Mouse (Mus musculus): ENCODE results near the gene Txndc16. TPM values are rescaled to one million over a fixed set of nuclear protein-coding genes. Genes with fewer than 3 reads are reported as not detected.

The Txndc16 gene
- polyA plus RNA-seq, 1 experiment from 2014 or later, result 16.4 TPM

GRCm38 (mm10) chr14:45216711-45217340 is 3.3 kb downstream of the Txndc16 start:
- no peak for ATAC-seq (ENCODE audit: low FRiP score, low TSS enrichment)
- 88% methylated on average over 9 of the region's 9 CpGs for WGBS
- no peak overlapping the region for H3K9ac ChIP-seq (replicated peaks; ENCODE audit: low read length)
- no peak overlapping the region for H3K27ac ChIP-seq (ENCODE audit: low read length)
- H3K4me1 ChIP-seq (ENCODE audit: insufficient read depth, low read length), result peaks cover 6% of the 10 kb centered on the region; the same call in 1 of the 2 replicates
- H3K4me2 ChIP-seq (replicated peaks; ENCODE audit: low read depth, low read length), result no peak overlapping the region
- H3K36me3 ChIP-seq (ENCODE audit: insufficient read depth, low read length), result no peaks in the 10 kb centered on the region
- H3K9me3 ChIP-seq (ENCODE audit: low read length), result no peaks in the 10 kb centered on the region
- H3K27me3 ChIP-seq (ENCODE audit: insufficient read depth, low read length), result no peaks in the 10 kb centered on the region
- H3K4me3 ChIP-seq (ENCODE audit: low read length), result no peak overlapping the region

DNA sequence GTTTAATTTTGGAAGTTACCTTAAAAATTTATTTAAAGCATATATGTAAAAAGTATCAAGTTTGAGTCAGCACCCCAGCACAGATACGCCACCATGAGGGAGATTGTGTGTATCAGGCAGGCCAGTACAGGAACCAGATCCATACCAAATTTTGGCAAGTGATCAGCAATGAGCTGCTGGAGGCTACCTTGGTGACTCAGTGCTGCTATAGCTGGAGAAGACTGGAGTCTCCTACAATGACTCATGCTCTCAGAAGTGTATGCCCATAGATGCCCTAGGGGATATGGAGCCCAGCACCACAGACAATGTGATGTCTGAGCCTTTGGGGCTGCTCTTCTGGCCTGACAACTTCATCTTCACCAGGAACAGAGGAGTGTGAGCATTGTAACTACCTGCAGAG is 8.7 kb downstream of the Txndc16 start:
- H3K36me3 ChIP-seq (ENCODE audit: insufficient read depth, low read length), result no peaks in the 10 kb centered on the region
- no peak overlapping the region for H3K9ac ChIP-seq (replicated peaks; ENCODE audit: low read length)
- no peak for ATAC-seq (ENCODE audit: low FRiP score, low TSS enrichment)
- 93% methylated on average over 1 of the region's 1 CpGs for WGBS
- no peaks in the 10 kb centered on the region for H3K9me3 ChIP-seq (ENCODE audit: low read length)
- no peaks in the 10 kb centered on the region for H3K4me1 ChIP-seq (ENCODE audit: insufficient read depth, low read length)
- H3K4me3 ChIP-seq (ENCODE audit: low read length), result no peak overlapping the region
- H3K27ac ChIP-seq (ENCODE audit: low read length), result no peak overlapping the region
- H3K27me3 ChIP-seq (ENCODE audit: insufficient read depth, low read length), result no peaks in the 10 kb centered on the region
- H3K4me2 ChIP-seq (replicated peaks; ENCODE audit: low read depth, low read length), result no peak overlapping the region

DNA sequence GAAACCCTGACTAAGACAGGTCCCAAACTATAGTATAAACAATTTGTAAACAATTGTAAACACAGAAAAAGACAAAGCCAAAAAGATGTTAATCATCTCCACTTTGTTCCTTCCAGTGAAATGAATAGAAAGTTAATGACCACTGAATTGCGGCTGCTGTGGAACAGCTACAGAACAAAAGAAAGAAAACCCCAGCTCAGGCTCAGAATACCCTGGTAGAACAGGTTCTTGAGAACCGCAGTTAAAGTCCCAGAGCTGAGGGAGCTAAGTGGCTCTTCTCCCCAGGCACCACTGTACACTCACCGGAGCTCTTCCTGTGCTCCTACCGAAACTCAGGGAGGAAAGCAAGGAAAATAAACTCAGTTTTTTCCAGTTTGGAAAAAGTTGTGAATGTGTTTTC is 9.4 kb downstream of the Txndc16 start:
- H3K4me3 ChIP-seq (ENCODE audit: low read length), result no peak overlapping the region
- H3K4me1 ChIP-seq (ENCODE audit: insufficient read depth, low read length), result no peaks in the 10 kb centered on the region
- H3K9ac ChIP-seq (replicated peaks; ENCODE audit: low read length), result no peak overlapping the region
- ATAC-seq (ENCODE audit: low FRiP score, low TSS enrichment), result no peak
- H3K27me3 ChIP-seq (ENCODE audit: insufficient read depth, low read length), result no peaks in the 10 kb centered on the region
- no peaks in the 10 kb centered on the region for H3K9me3 ChIP-seq (ENCODE audit: low read length)
- H3K36me3 ChIP-seq (ENCODE audit: insufficient read depth, low read length), result no peaks in the 10 kb centered on the region
- WGBS, result 62% methylated on average over 4 of the region's 4 CpGs
- H3K27ac ChIP-seq (ENCODE audit: low read length), result no peak overlapping the region
- no peak overlapping the region for H3K4me2 ChIP-seq (replicated peaks; ENCODE audit: low read depth, low read length)

GRCm38 (mm10) chr14:45200607-45201006 is 19.5 kb downstream of the Txndc16 start:
- H3K27me3 ChIP-seq (ENCODE audit: insufficient read depth, low read length), result no peaks in the 10 kb centered on the region
- H3K27ac ChIP-seq (ENCODE audit: low read length), result no peak overlapping the region
- no peaks in the 10 kb centered on the region for H3K4me1 ChIP-seq (ENCODE audit: insufficient read depth, low read length)
- no peaks in the 10 kb centered on the region for H3K9me3 ChIP-seq (ENCODE audit: low read length)
- no peak for ATAC-seq (ENCODE audit: low FRiP score, low TSS enrichment)
- H3K9ac ChIP-seq (replicated peaks; ENCODE audit: low read length), result no peak overlapping the region
- H3K4me2 ChIP-seq (replicated peaks; ENCODE audit: low read depth, low read length), result no peak overlapping the region
- 0 out of 2 replicates have a peak, but pooled peaks cover 5% of the 10 kb centered on the region for H3K36me3 ChIP-seq (ENCODE audit: insufficient read depth, low read length)
- no peak overlapping the region for H3K4me3 ChIP-seq (ENCODE audit: low read length)

DNA sequence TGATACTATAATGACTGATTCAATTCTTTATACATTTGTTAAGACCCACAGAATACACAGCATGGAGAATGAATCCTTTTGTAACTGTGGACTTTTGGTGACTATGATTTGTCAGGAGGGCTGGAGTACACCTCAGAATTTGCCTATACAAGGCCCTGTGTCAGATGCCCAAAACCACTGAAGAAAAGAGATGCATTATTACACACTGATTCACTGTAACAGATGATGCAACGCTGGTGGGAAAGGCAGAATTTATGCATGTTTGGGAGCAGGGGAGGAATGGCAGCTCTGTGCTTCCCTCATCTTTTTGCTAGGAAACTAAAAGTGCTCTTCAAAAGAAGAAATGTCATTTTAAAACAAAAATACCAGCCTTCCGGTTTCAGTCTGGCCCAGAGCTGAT is 29.1 kb downstream of the Txndc16 start:
- H3K4me3 ChIP-seq (ENCODE audit: low read length), result no peak overlapping the region
- no peak for ATAC-seq (ENCODE audit: low FRiP score, low TSS enrichment)
- no peak overlapping the region for H3K27ac ChIP-seq (ENCODE audit: low read length)
- 0 out of 2 replicates have a peak, but pooled peaks cover 5% of the 10 kb centered on the region for H3K9me3 ChIP-seq (ENCODE audit: low read length)
- no peak overlapping the region for H3K9ac ChIP-seq (replicated peaks; ENCODE audit: low read length)
- no peaks in the 10 kb centered on the region for H3K27me3 ChIP-seq (ENCODE audit: insufficient read depth, low read length)
- H3K4me1 ChIP-seq (ENCODE audit: insufficient read depth, low read length), result no peaks in the 10 kb centered on the region
- H3K36me3 ChIP-seq (ENCODE audit: insufficient read depth, low read length), result no peaks in the 10 kb centered on the region; the same call in 1 of the 2 replicates
- WGBS, result 79% methylated on average over 2 of the region's 2 CpGs
- H3K4me2 ChIP-seq (replicated peaks; ENCODE audit: low read depth, low read length), result no peak overlapping the region

DNA sequence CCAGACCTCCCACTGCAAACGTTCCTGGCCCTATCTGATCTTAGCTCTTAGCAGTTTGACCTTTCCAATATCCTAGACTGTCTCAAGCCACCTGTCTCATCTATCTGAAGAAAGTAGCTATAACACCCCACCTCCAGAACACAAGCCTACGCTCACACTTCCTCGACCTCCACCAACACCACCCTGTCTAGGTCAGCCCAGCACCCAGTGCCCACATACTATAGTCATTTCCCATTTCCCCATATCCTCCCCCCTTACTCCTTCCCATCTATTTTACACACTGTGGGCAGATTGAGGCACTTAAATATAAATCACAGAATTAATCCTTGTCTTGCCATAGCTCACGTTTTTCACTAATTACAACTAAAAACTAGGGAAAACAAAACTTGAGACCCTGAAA is 38.5 kb downstream of the Txndc16 start:
- Histone ChIP-seq H3K4me2 (replicated peaks; ENCODE audit: low read depth, low read length) (no peak overlapping the region), H3K36me3 (ENCODE audit: insufficient read depth, low read length) (no peaks in the 10 kb centered on the region), H3K9ac (replicated peaks; ENCODE audit: low read length) (no peak overlapping the region), H3K27ac (ENCODE audit: low read length) (no peak overlapping the region), H3K9me3 (ENCODE audit: low read length) (no peaks in the 10 kb centered on the region), H3K4me3 (ENCODE audit: low read length) (no peak overlapping the region), H3K4me1 (ENCODE audit: insufficient read depth, low read length) (no peaks in the 10 kb centered on the region), H3K27me3 (ENCODE audit: insufficient read depth, low read length) (no peaks in the 10 kb centered on the region)
- WGBS, result 70% methylated on average over 4 of the region's 4 CpGs
- ATAC-seq (ENCODE audit: low FRiP score, low TSS enrichment), result no peak

- no peak overlapping the region for H3K27ac ChIP-seq (ENCODE audit: low read length)
- no peak overlapping the region for H3K4me2 ChIP-seq (replicated peaks; ENCODE audit: low read depth, low read length)
- H3K4me3 ChIP-seq (ENCODE audit: low read length), result no peak overlapping the region
- H3K4me1 ChIP-seq (ENCODE audit: insufficient read depth, low read length), result peaks cover 5% of the 10 kb centered on the region; the same call in 1 of the 2 replicates
- H3K9me3 ChIP-seq (ENCODE audit: low read length), result no peaks in the 10 kb centered on the region
- 79% methylated on average over 2 of the region's 2 CpGs for WGBS
- H3K27me3 ChIP-seq (ENCODE audit: insufficient read depth, low read length), result no peaks in the 10 kb centered on the region
- no peaks in the 10 kb centered on the region for H3K36me3 ChIP-seq (ENCODE audit: insufficient read depth, low read length)
- H3K9ac ChIP-seq (replicated peaks; ENCODE audit: low read length), result no peak overlapping the region
- no peak for ATAC-seq (ENCODE audit: low FRiP score, low TSS enrichment)
These were observed 40.5 kb downstream of the Txndc16 start for GRCm38 (mm10) chr14:45179606-45180005.

DNA sequence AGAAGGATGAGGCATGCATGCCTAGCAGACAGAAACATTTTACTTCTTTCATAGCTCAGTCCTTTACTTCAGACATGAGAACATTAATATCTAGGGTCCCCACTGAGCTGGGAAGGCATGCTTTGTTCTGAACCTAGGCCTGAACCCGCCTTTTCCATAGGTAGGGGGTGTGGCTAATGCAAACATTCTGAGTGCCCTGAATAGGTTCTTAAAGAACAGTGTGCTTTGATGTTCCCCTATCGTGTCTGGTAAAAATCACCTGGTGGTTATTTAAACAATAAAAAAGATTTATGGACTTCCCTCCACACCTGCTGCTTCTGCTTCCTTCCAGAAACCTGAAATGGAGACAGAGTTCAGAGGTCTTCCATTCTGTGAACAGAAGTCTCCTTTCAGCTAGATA is 40.9 kb downstream of the Txndc16 start:
- H3K9ac ChIP-seq (replicated peaks; ENCODE audit: low read length), result no peak overlapping the region
- H3K27me3 ChIP-seq (ENCODE audit: insufficient read depth, low read length), result no peaks in the 10 kb centered on the region
- no peak overlapping the region for H3K4me3 ChIP-seq (ENCODE audit: low read length)
- H3K36me3 ChIP-seq (ENCODE audit: insufficient read depth, low read length), result no peaks in the 10 kb centered on the region
- 46% methylated on average over 2 of the region's 2 CpGs for WGBS
- H3K27ac ChIP-seq (ENCODE audit: low read length), result no peak overlapping the region
- ATAC-seq (ENCODE audit: low FRiP score, low TSS enrichment), result no peak
- no peak overlapping the region for H3K4me2 ChIP-seq (replicated peaks; ENCODE audit: low read depth, low read length)
- H3K4me1 ChIP-seq (ENCODE audit: insufficient read depth, low read length), result peaks cover 5% of the 10 kb centered on the region; the same call in 1 of the 2 replicates
- H3K9me3 ChIP-seq (ENCODE audit: low read length), result no peaks in the 10 kb centered on the region

GRCm38 (mm10) chr14:45175012-45175740 is 45.0 kb downstream of the Txndc16 start:
- no peak overlapping the region for H3K4me3 ChIP-seq (ENCODE audit: low read length)
- H3K9me3 ChIP-seq (ENCODE audit: low read length), result no peaks in the 10 kb centered on the region
- no peak overlapping the region for H3K27ac ChIP-seq (ENCODE audit: low read length)
- H3K4me2 ChIP-seq (replicated peaks; ENCODE audit: low read depth, low read length), result no peak overlapping the region
- H3K27me3 ChIP-seq (ENCODE audit: insufficient read depth, low read length), result no peaks in the 10 kb centered on the region
- WGBS, result 82% methylated on average over 14 of the region's 14 CpGs
- H3K36me3 ChIP-seq (ENCODE audit: insufficient read depth, low read length), result no peaks in the 10 kb centered on the region
- peaks cover 5% of the 10 kb centered on the region; the same call in 1 of the 2 replicates for H3K4me1 ChIP-seq (ENCODE audit: insufficient read depth, low read length)
- H3K9ac ChIP-seq (replicated peaks; ENCODE audit: low read length), result no peak overlapping the region
- ATAC-seq (ENCODE audit: low FRiP score, low TSS enrichment), result peak; percentile 59; the same call in 1 of the 2 replicates

DNA sequence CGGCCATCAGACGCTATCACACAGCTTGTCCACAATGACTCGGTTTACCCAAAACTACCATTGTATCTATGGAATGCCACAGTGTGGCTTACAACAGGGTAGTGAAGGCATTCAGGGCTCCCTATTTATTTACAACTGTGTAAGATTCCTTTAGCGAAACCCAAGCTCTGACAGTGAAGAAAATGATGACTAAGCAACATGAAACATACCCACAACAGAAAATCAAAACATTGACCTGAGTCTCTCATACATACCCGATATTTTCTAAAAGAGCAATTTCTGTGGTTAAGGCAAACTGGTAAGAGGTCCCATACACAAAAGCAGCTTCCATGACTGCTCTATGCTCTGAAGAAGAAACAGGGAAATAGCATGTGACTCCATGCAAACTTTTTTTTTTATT is 47.9 kb downstream of the Txndc16 start:
- Histone ChIP-seq H3K9me3 (ENCODE audit: low read length) (no peaks in the 10 kb centered on the region), H3K4me2 (replicated peaks; ENCODE audit: low read depth, low read length) (no peak overlapping the region), H3K36me3 (ENCODE audit: insufficient read depth, low read length) (no peaks in the 10 kb centered on the region), H3K27ac (ENCODE audit: low read length) (no peak overlapping the region), H3K9ac (replicated peaks; ENCODE audit: low read length) (no peak overlapping the region), H3K4me1 (ENCODE audit: insufficient read depth, low read length) (peaks cover 5% of the 10 kb centered on the region; the same call in 1 of the 2 replicates), H3K4me3 (ENCODE audit: low read length) (no peak overlapping the region), H3K27me3 (ENCODE audit: insufficient read depth, low read length) (no peaks in the 10 kb centered on the region)
- 92% methylated on average over 5 of the region's 5 CpGs for WGBS
- no peak for ATAC-seq (ENCODE audit: low FRiP score, low TSS enrichment)

Measured in kidney, embryonic 16.5 days (tissue).